ENCODE assay signal across 8 mouse cellular contexts in genomic region chr13:25020540-25020892, GRCm38 (mm10). TPM values are rescaled to one million over a fixed set of nuclear protein-coding genes. Genes with fewer than 3 reads are reported as not detected.
DNase-seq lines count a peak whose midpoint lies in the region; ATAC-seq and TF ChIP-seq lines count a peak whose summit lies in the region.

No protein-coding gene starts in this region.

- peaks cover 4% of the 10 kb centered on the region for H3K79me3 ChIP-seq in C2C12 (ENCODE audit: low read depth)

- no peak for TF ChIP-seq POLR2A in small intestine, adult 2 months (IDR thresholded peaks at IDR 0.05; ENCODE audit: low read depth, low read length)

- no peak for DNase-seq in frontal cortex, postnatal 10 days (ENCODE audit: low spot score in 2 of 2)
- DNase-seq in forebrain, embryonic 10.5 days (ENCODE audit: extremely low spot score, low spot score) = no peak
- peak; percentile 6 for DNase-seq in liver
- DNase-seq in cerebellum, postnatal 36 days = no peak
- DNase-seq in adipocyte (ENCODE audit: low spot score) = no peak

- H3K4me3 ChIP-seq in C2C12 (ENCODE audit: insufficient read depth, poor library complexity, severe bottlenecking) = peak overlapping the region; percentile 51
- peak overlapping the region; percentile 89 for H3K4me3 ChIP-seq in forebrain, embryonic 10.5 days
- peak overlapping the region; percentile 76 for H3K4me3 ChIP-seq in small intestine, adult 2 months (ENCODE audit: low read depth, low read length)

- H3K79me2 ChIP-seq in C2C12 (ENCODE audit: control insufficient read depth, insufficient read depth) = peaks cover 23% of the 10 kb centered on the region

- peaks cover 20% of the 10 kb centered on the region for H3K4me1 ChIP-seq in forebrain, embryonic 10.5 days
- peaks cover 9% of the 10 kb centered on the region; the same call in 1 of the 2 replicates for H3K4me1 ChIP-seq in small intestine, adult 2 months (ENCODE audit: control insufficient read depth, insufficient read depth, insufficient read length, low read length)

- H3ac ChIP-seq in C2C12 (ENCODE audit: control insufficient read depth, insufficient read length, low read depth) = no peak overlapping the region

- H3K27ac ChIP-seq in forebrain, embryonic 10.5 days = peak overlapping the region; percentile 94
- H3K27ac ChIP-seq in small intestine, adult 2 months (ENCODE audit: insufficient read depth, low read depth, low read length) = peak overlapping the region; percentile 14; the same call in 1 of the 2 replicates

- ATAC-seq in frontal cortex, adult (ENCODE audit: low TSS enrichment) = 0 out of 2 replicates have a peak, but pooled peaks have one; percentile 1

- TF ChIP-seq CTCF in C2C12 (IDR thresholded peaks at IDR 0.05; ENCODE audit: control insufficient read depth, insufficient read depth, insufficient read length) = no peak
- TF ChIP-seq CTCF in small intestine, adult 2 months (IDR thresholded peaks at IDR 0.05; ENCODE audit: extremely low read depth, insufficient read length, insufficient replicate concordance, low read depth, low read length) = no peak

- H3K27me3 ChIP-seq in C2C12 (ENCODE audit: control insufficient read depth, insufficient read depth, insufficient read length) = no peaks in the 10 kb centered on the region
- peaks cover 4% of the 10 kb centered on the region; the same call in 1 of the 2 replicates for H3K27me3 ChIP-seq in forebrain, embryonic 10.5 days (ENCODE audit: poor library complexity, severe bottlenecking)
- H3K27me3 ChIP-seq in small intestine, adult 2 months (ENCODE audit: control insufficient read depth, insufficient read depth, low read length) = no peaks in the 10 kb centered on the region

- WGBS in forebrain, embryonic 10.5 days = 61% methylated on average over 4 of the region's 4 CpGs
- 11% methylated on average over 4 of the region's 4 CpGs for WGBS in small intestine, adult 2 months

- peaks cover 3% of the 10 kb centered on the region for H3K36me3 ChIP-seq in C2C12 (ENCODE audit: control insufficient read depth, insufficient read depth)
- H3K36me3 ChIP-seq in forebrain, embryonic 10.5 days (replicated peaks) = peaks cover 20% of the 10 kb centered on the region
- H3K36me3 ChIP-seq in small intestine, adult 2 months (ENCODE audit: control insufficient read depth, insufficient read depth, low read length) = peaks cover 6% of the 10 kb centered on the region

- no peaks in the 10 kb centered on the region for H3K9me3 ChIP-seq in forebrain, embryonic 10.5 days

TF ChIP-seq in C2C12, 6 proteins besides CTCF, POLR2A, EP300 and RAD21:
- TF ChIP-seq FOSL1 (IDR thresholded peaks at IDR 0.05; ENCODE audit: insufficient read depth, low read length, poor library complexity, severe bottlenecking) (no peak), MYOG (IDR thresholded peaks at IDR 0.05; ENCODE audit: control insufficient read depth, extremely low read depth, insufficient read length) (no peak), CEBPB (IDR thresholded peaks at IDR 0.05; ENCODE audit: low read depth) (no peak)
TF ChIP-seq in C2C12: peak in this region for 0.

RNA-seq across cellular contexts. Expression of gene Mrs2, which starts 0.3 kb away (rescaled TPM):
- polyA plus RNA-seq in C2C12 (2012; fragmentation: generic; extraction: Trizol) = 9.5 TPM
- 18.9 and 21.0 TPM in 2 replicates for polyA plus RNA-seq in forebrain, embryonic 10.5 days (2016; fragmentation: Nextera tagmentation; extraction: Ambion mirVana)
- 9.3 and 11.3 TPM in 2 replicates for polyA plus RNA-seq in small intestine, adult 2 months (2012; rRNA removed)

RNA-seq across cellular contexts. Expression of gene Dcdc2a, which starts 35.3 kb away (rescaled TPM):
- not detected for polyA plus RNA-seq in C2C12 (2012; fragmentation: generic; extraction: Trizol)
- polyA plus RNA-seq in forebrain, embryonic 10.5 days (2016; fragmentation: Nextera tagmentation; extraction: Ambion mirVana) = 1.5 and 2.1 TPM in 2 replicates
- polyA plus RNA-seq in small intestine, adult 2 months (2012; rRNA removed) = 0.05 TPM in 1 of 2 replicates, not detected in the other
